Mouse (Mus musculus) kidney, embryonic 16.5 days (tissue): ENCODE results near the gene Krtap5-5. TPM values are rescaled to one million over a fixed set of nuclear protein-coding genes. Genes with fewer than 3 reads are reported as not detected.
"Not testable (repeated sequence)": the region's sequence is repeated elsewhere in the genome, so short reads cannot be mapped to it uniquely, and the experiment has no call there.

Experiments
- ATAC-seq: fragments of 200-750 bp; cut with Nextera tagmentation; 2 replicates; pipeline ENCODE4 v1.8.0; 2017; ENCODE audit warnings: moderate TSS enrichment; ENCODE audit not compliant: low FRiP score, low TSS enrichment
- H3K27ac ChIP-seq: fragments of 300-500 bp; sonication (generic); 2 replicates; pipeline ENCODE4 v1.5.1; 2014; ENCODE audit warnings: low read length
- H3K27me3 ChIP-seq: fragments of 300-500 bp; sonication (generic); 2 replicates; pipeline ENCODE4 v1.6.1; 2014; ENCODE audit warnings: low read length, control low read depth, mixed read lengths; ENCODE audit not compliant: insufficient read depth
- H3K36me3 ChIP-seq: fragments of 300-500 bp; sonication (generic); 2 replicates; pipeline ENCODE4 v1.6.1; 2014; ENCODE audit warnings: low read length, control low read depth, mixed read lengths; ENCODE audit not compliant: insufficient read depth
- H3K4me1 ChIP-seq: fragments of 300-500 bp; sonication (generic); 2 replicates; pipeline ENCODE4 v1.6.1; 2014; ENCODE audit warnings: low read length, control low read depth, mixed read lengths; ENCODE audit not compliant: insufficient read depth
- H3K4me2 ChIP-seq: fragments of 300-500 bp; sonication (generic); replicated peaks from 2 replicates; pipeline ENCODE4 v1.6.1; 2014; ENCODE audit warnings: low read depth, low read length
- H3K4me3 ChIP-seq: fragments of 300-500 bp; sonication (generic); 2 replicates; pipeline ENCODE4 v1.5.1; 2014; ENCODE audit warnings: mild to moderate bottlenecking, low read length
- H3K9ac ChIP-seq: fragments of 300-500 bp; sonication (generic); replicated peaks from 2 replicates; pipeline ENCODE4 v1.6.1; 2014; ENCODE audit warnings: low read length
- H3K9me3 ChIP-seq: fragments of 300-500 bp; sonication (generic); 2 replicates; pipeline ENCODE4 v1.6.1; 2016; ENCODE audit warnings: low read length, control low read depth
- WGBS: fragments of 180-500 bp; shearing (Covaris S2); extraction: QIAGEN DNeasy Blood & Tissue Kit; methylation state at CpG from one replicate; pipeline ENCODE4 v1.1.7; 2014; 5-methylcytosine and 5-hydroxymethylcytosine counted together
- polyA plus RNA-seq: library from polyadenylated mRNA; unstranded; fragments of >200 nt; fragmentation: Nextera tagmentation; extraction: Ambion mirVana; gene quantifications from 2 replicates; pipeline ENCODE4 v1.2.1, GENCODE M21; 2015

The Krtap5-5 gene
- polyA plus RNA-seq = not detected in 2 replicates

DNA sequence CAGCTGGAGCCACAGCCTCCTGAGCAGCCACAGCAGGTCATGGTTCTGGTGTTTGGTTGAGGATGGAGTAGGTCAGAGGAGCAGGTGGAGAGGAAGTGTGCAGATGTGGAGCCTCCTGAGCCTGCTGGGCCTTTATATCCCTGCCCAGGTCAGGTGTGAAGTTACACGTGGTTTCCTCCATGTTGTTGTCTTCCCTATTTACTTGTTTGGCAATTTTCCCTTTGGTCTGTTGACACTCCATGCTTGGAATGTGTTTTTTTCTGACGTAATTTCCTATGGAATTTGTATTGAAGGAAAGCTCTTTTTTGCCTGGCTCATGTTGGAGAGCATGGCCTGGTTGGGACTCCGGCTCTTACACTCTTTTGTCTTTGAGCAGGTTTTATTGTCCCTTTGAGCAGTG is at the start of gene Krtap5-5:
Gene Krtap5-5 (minus strand): TSS at position 101 of the 400 bp plus-strand sequence.
- ATAC-seq, H3K36me3 ChIP-seq, H3K27me3 ChIP-seq, H3K4me3 ChIP-seq, H3K4me1 ChIP-seq, H3K4me2 ChIP-seq, H3K27ac ChIP-seq, H3K9me3 ChIP-seq, H3K9ac ChIP-seq: not testable (repeated sequence)
- 40% methylated on average over 3 of the region's 3 CpGs for WGBS

DNA sequence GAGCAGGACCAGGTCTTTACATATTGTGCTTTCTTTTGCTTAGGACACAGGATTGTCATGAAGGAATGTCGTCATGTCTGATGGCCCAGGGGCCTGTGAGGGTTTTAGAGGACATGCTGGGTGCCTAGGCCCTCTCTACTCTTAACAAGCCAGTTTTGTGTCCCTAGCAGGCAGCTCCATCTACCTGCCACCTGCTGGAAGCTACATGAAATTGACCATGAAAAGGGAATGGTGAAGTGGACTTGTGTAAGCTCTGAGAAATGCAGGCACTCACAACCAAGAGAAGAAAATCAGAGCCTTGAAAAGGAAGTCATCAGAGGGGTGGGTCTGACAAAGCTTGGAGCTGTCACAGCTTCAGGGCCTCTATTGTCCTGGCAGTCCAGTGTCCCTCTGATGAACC is 49.5 kb upstream of the Krtap5-5 start:
- not testable (repeated sequence) for H3K27me3 ChIP-seq, H3K4me3 ChIP-seq, H3K36me3 ChIP-seq, H3K27ac ChIP-seq, H3K9ac ChIP-seq, ATAC-seq, H3K4me1 ChIP-seq, H3K4me2 ChIP-seq, H3K9me3 ChIP-seq
- 88% methylated on average over 1 of the region's 1 CpGs for WGBS

DNA sequence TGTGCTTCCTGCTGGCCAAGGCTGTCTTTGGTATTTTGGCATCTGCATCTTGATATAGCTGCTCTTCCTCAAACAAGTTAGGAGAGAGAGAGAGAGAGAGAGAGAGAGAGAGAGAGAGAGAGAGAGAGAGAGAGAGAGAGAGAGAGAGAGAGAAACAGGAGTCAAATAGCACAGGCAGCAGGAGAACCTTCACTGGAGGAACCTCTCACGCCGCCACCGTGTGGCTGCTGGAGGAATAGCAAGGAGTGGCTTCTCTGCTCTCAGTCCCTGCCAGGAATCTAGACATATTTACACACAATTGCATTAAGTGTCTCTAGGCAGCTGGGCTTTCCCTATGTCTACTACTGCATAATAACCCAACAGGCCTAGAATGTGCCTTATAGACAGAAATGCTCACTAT is 48.4 kb upstream of the Krtap5-5 start:
- H3K9me3 ChIP-seq, H3K27me3 ChIP-seq, H3K4me3 ChIP-seq, H3K4me2 ChIP-seq, H3K9ac ChIP-seq, H3K4me1 ChIP-seq, H3K27ac ChIP-seq, ATAC-seq, H3K36me3 ChIP-seq: not testable (repeated sequence)
- WGBS = 0% methylated on average over 3 of the region's 3 CpGs

DNA sequence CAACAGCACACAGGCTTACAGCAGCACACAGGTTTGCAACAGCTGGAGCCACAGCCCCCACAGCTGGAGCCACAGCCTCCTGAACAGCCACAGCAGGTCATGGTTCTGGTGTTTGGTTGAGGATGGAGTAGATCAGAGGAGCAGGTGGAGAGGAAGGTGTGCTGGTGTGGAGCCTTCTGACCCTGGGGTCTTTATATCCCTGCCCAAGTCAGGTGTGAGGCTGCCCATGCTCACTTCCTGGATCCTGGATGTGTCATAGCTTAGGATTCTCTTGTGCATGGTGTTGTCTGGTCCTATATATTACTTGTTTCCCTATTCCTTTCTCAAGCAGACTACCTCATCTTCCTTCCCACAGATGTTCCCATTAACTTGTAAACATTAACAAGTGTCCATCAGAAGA is 44.5 kb upstream of the Krtap5-5 start, which contains the start of gene Gm4559:
Gene Gm4559 (minus strand): TSS at position 101 of the 400 bp plus-strand sequence.
- not testable (repeated sequence) for H3K27me3 ChIP-seq, H3K9ac ChIP-seq, H3K36me3 ChIP-seq, H3K4me1 ChIP-seq, ATAC-seq, H3K4me3 ChIP-seq, H3K27ac ChIP-seq, H3K4me2 ChIP-seq, H3K9me3 ChIP-seq

DNA sequence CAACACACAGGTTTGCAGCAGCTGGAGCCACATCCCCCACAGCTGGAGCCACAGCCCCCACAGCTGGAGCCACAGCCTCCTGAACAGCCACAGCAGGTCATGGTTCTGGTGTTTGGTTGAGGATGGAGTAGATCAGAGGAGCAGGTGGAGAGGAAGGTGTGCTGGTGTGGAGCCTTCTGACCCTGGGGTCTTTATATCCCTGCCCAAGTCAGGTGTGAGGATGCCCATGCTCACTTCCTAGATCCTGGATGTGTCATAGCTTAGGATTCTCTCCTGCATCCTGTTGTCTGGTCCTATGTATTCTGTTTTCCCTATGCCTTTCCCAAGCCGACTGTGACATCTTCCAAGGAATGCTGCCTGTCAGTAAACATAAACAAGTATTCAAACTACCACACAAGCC is 28.5 kb upstream of the Krtap5-5 start, which contains the start of gene Gm2431:
Gene Gm2431 (minus strand): TSS at position 101 of the 400 bp plus-strand sequence.
- H3K4me2 ChIP-seq, H3K9me3 ChIP-seq, H3K4me3 ChIP-seq, H3K4me1 ChIP-seq, H3K9ac ChIP-seq, H3K27me3 ChIP-seq, ATAC-seq, H3K27ac ChIP-seq, H3K36me3 ChIP-seq: not testable (repeated sequence)
- WGBS = 58% methylated on average over 1 of the region's 1 CpGs

DNA sequence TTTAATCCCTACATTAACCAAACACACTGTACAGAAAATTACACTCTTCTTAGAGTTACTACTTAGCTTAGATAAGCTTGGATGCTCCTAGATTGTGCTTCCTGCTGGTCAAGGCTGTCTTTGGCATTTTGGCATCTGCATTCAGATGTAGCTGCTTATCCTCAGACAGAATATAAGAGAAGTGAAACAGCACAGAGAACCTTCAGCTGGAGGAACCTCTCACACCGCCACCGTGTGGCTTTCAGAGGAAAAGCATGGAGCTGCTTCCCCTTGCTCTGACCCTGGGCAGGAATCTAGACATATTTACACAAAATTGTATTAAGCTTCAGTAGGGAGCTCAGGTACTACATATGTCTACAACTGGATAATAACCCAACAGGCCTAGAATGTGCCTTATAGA is 25.7 kb upstream of the Krtap5-5 start:
- H3K36me3 ChIP-seq = no peaks in the 10 kb centered on the region
- H3K4me3 ChIP-seq = no peak overlapping the region
- H3K27me3 ChIP-seq = peaks cover 3% of the 10 kb centered on the region; the same call in 1 of the 2 replicates
- no peak overlapping the region for H3K4me2 ChIP-seq
- H3K9me3 ChIP-seq = no peaks in the 10 kb centered on the region
- H3K27ac ChIP-seq = no peak overlapping the region
- H3K4me1 ChIP-seq = no peaks in the 10 kb centered on the region
- no peak for ATAC-seq
- 0% methylated on average over 2 of the region's 2 CpGs for WGBS
- no peak overlapping the region for H3K9ac ChIP-seq

DNA sequence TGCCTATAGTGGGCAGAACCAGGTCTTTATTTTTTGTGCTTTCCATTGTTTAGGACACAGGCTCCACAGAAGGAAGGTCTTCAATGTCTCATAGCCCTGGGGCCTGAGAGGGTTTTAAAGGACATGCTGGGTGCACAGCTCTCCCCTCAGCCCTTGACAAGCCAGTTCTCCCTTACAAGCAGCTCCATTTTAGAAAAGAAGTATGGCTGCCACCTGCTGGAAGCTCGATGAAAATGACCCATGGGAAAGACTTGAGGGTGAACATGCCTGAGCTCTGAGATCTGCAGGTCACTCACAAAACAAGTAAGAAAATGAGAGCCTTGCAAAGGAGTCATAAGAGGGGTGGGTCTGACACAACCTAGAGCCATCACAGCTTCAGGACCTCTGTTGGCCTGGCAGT is 20.1 kb upstream of the Krtap5-5 start:
- no peaks in the 10 kb centered on the region for H3K4me1 ChIP-seq
- no peak overlapping the region for H3K4me3 ChIP-seq
- 0% methylated on average over 1 of the region's 1 CpGs for WGBS
- peaks cover 3% of the 10 kb centered on the region; the same call in 1 of the 2 replicates for H3K27me3 ChIP-seq
- no peak overlapping the region for H3K4me2 ChIP-seq
- no peak for ATAC-seq
- H3K27ac ChIP-seq = no peak overlapping the region
- H3K36me3 ChIP-seq = no peaks in the 10 kb centered on the region
- no peak overlapping the region for H3K9ac ChIP-seq
- H3K9me3 ChIP-seq = no peaks in the 10 kb centered on the region

DNA sequence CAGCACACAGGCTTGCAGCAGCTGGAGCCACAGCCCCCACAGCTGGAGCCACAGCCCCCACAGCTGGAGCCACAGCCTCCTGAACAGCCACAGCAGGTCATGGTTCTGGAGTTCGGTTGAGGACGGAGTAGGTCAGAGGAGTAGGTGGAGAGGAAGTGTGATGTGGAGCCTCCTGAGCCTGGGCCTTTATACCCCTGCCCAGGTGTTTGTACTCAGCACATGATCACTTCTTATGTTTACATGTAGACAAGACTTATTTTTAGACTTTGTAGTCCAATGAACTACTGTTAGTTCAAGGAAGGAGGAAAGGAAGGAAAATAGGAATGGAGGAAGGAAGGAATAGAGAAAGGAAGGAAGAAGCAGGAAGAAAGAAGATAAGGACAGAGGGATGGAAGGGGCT is 11.2 kb upstream of the Krtap5-5 start, which contains the start of gene Gm40460:
Gene Gm40460 (minus strand): TSS at position 101 of the 400 bp plus-strand sequence.
- Histone ChIP-seq H3K27ac (no peak within 1 kb of the TSS), H3K27me3 (no peaks in the 10 kb centered on the region), H3K4me2 (no peak within 1 kb of the TSS), H3K4me1 (no peaks in the 10 kb centered on the region), H3K4me3 (no peak within 1 kb of the TSS), H3K9ac (no peak within 1 kb of the TSS), H3K9me3 (0 out of 2 replicates have a peak, but pooled peaks cover 3% of the 10 kb centered on the region), H3K36me3 (no peaks in the 10 kb centered on the region)
- ATAC-seq = no peak
- 13% methylated on average over 2 of the region's 2 CpGs for WGBS

DNA sequence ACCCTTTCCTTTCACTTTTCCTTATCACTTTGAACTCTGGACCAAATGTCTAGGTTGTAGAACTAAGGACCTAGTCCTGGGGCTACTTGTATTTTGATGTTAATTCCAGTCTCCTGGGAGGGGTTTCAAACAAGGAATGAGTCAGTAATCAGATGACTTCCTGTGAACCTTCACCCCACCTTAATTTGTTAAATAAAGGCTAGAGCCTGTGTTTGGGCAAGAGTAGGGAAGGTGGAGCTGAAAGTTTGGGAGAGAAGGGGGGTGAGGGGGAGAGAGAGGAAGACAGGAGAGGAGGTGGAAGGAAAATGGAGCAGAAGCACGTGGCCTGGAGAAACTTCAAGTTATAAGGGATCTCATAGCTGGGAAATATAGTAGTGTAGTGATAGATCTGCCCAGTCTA is 1.8 kb upstream of the Krtap5-5 start:
- no peak overlapping the region for H3K4me2 ChIP-seq
- H3K36me3 ChIP-seq = no peaks in the 10 kb centered on the region
- no peaks in the 10 kb centered on the region for H3K4me1 ChIP-seq
- peaks cover 8% of the 10 kb centered on the region; the same call in 1 of the 2 replicates for H3K9me3 ChIP-seq
- no peak overlapping the region for H3K9ac ChIP-seq
- ATAC-seq = no peak
- no peaks in the 10 kb centered on the region for H3K27me3 ChIP-seq
- WGBS = 33% methylated on average over 1 of the region's 1 CpGs
- H3K27ac ChIP-seq = no peak overlapping the region
- H3K4me3 ChIP-seq = no peak overlapping the region

DNA sequence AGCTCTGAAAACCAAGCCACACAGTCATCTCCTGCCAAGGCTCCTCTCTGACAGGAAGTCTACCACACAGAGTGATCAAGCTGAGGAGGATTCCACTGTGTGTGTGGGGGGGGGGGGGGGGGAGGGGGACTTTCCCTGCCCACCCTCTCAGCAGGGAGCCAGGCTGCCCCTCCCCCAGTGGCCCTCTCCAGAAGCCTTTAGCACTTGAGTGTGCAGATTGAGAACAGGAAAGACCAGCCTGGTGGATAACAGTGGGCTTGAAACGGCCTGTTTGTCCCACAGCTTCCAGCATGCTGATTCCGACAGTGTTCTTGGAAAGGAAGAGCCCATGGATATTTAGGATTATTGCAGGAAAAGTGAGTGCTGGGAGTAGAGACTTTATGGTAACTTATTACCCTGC is 5.3 kb downstream of the Krtap5-5 start:
- Histone ChIP-seq H3K9ac (no peak overlapping the region), H3K4me1 (peaks cover 3% of the 10 kb centered on the region; the same call in 1 of the 2 replicates), H3K4me2 (no peak overlapping the region), H3K9me3 (peaks cover 4% of the 10 kb centered on the region; the same call in 1 of the 2 replicates), H3K36me3 (no peaks in the 10 kb centered on the region), H3K27me3 (no peaks in the 10 kb centered on the region), H3K27ac (no peak overlapping the region), H3K4me3 (no peak overlapping the region)
- 23% methylated on average over 2 of the region's 2 CpGs for WGBS
- ATAC-seq = no peak
